Mouse (Mus musculus) thymus, postnatal 25 days (tissue): ENCODE data around the gene Scg5.

Experiments used
- DNase-seq: peaks from one replicate; pipeline ENCODE4 v3.0.0; 2022

Scg5 gene

GRCm38 (mm10) chr2:113828943-113829882, at the start of gene Scg5:
Gene Scg5 (minus strand): TSS chr2:113829121.
- DNase-seq = peak; percentile 24

GRCm38 (mm10) chr2:113870115-113870514, 41.2 kb upstream of the Scg5 start:
- DNase-seq = no peak

- no peak for DNase-seq
Measured at GRCm38 (mm10) chr2:113868404-113868803, 39.5 kb upstream of the Scg5 start.

DNA sequence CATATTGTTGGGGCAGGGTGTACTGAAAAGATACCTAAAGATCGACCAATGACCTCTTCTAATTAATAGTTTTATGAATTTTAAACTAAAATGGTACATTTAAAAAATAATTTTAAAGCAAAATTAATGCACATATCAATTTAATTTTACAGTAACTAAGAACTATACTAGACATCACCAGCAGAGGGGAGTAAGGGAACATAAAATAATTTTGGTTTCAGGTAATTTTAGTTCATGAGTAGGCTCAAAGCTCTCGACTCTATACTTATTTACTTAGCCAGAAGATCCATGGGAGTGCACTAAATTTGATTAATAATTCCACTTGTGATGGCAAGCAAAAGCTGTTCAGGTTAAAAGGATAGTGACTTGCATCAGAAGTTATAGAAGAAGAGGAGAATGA, 37.2 kb upstream of the Scg5 start:
- no peak for DNase-seq

DNA sequence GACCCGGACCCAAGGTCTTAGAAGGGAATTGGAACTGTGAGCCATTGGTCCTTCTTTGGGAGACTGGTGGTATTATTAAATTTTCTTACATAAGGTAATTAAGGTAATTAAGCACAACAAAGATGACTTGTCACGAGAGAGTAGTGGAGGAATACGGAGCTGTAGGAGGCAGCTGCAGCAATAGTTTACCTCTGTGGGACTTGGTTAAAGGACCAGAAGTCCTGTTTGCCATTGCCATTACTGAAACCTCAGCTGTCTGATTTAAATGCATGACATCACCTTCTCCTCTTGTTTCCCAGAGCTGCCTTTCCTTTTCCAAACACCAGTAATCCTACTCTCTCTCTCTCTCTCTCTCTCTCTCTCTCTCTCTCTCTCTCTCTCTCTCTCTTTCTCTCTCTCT, 20.2 kb upstream of the Scg5 start:
- no peak for DNase-seq

GRCm38 (mm10) chr2:113848245-113849121, 19.6 kb upstream of the Scg5 start, which contains the start of gene Arhgap11a:
Gene Arhgap11a (minus strand): TSS chr2:113848661.
- DNase-seq = peak; percentile 93

DNA sequence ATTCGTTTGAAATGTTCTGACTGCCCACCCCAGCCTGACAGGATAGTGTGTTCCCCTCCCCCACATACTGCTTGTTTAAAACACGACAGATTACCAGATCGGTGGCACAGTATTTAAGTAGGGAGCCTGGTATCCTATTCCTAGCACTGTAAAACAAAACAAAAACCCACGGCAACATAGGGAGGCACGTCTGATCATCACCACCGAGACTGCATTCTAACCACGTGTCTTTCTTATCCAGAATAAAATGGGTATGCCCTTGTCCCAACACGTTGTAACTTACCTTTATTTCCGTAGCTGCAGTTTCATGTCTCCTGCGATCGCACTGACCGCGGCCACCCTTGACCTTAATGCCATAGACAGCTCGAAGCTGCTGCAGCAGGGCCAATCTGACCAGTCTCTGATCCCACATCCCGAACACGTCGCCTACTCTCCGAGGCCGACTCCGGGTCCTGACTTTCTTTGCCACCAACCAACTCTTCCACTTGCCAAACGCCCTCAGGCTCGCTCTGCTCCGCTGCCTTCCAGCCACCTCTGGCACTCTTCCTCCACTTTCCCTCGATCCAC, 18.8 kb upstream of the Scg5 start:
- DNase-seq = no peak

DNA sequence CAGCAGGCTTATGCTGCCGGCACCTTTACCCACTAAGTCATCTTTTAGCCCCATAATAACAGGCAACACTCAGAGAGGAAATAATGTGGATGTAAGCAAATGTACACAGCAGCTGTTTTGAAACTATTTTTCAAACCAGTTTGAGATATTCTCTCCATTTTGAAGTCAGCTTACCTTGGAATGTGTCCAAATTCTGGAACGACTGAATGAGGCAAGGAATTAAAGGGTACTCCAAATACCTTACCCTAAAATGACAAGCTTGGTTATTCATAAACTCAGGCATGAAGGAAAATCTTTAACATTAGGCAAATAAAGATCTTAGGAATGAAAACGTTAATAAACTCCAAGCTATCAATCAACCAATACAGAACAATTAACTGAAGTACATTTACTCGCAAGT, 16.2 kb upstream of the Scg5 start:
- no peak for DNase-seq

GRCm38 (mm10) chr2:113841656-113842437, 12.9 kb upstream of the Scg5 start:
- no peak for DNase-seq

GRCm38 (mm10) chr2:113839488-113839887, 10.6 kb upstream of the Scg5 start:
- DNase-seq = no peak

DNA sequence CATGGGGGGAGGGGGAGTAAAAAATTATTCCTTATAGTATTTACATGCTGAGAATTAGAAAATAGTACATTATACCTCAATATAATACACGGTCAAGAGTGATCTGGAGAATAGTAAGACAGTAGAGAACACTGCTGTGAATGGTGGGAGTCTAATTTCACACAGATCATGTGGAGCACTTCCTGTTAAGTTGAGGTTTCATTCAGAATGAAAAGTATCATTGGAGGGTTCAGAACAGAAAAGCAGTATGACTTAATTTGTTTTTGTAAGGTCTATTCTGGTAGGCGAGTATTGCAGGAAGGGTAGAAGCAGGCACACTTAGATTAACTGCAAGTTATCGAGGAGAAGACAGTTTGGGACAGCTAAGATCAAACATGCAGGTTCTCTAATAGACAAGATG, 6.3 kb upstream of the Scg5 start:
- DNase-seq = no peak

GRCm38 (mm10) chr2:113828086-113828942, 607 bp downstream of the Scg5 start:
- DNase-seq = no peak

DNA sequence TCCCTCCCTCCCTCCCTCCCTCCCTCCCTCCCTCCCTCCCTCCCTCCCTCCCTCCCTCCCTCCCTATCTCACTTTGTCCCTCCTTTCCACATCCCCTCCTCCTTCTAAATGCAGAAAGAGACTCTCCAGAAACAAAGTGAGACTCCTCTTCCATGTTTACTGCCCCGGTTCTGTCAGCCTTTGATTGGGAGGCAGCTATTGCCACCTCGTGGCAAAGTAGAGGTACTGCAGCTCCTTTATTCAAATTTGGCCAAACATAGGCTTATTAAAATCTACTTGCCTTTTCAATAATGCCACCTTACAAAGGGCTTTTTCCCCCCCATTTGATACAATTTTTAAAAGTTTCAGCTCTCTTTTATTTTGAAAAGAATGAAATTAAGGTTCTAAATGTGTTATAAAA, 5.0 kb downstream of the Scg5 start:
- DNase-seq = peak; percentile 21

DNA sequence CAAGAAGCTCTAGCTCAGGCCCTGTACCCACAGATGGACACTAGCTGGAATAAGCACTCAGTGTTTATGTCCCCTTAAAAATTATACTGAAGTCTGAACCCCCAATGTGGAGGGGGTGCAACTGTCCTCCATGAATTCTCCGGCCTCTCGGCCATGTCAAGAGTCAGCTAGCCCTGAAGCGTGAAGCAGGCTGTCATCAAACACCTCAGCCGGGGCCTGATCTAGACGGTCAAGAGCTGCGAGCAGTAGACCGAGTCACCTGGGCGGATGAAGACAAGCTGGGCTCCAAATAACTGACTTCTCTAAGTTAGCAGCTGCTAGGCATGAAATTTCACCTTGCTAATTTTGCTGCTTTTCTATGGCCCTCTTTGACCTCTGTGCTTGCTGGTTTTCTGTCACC, 6.6 kb downstream of the Scg5 start:
- DNase-seq = no peak

DNA sequence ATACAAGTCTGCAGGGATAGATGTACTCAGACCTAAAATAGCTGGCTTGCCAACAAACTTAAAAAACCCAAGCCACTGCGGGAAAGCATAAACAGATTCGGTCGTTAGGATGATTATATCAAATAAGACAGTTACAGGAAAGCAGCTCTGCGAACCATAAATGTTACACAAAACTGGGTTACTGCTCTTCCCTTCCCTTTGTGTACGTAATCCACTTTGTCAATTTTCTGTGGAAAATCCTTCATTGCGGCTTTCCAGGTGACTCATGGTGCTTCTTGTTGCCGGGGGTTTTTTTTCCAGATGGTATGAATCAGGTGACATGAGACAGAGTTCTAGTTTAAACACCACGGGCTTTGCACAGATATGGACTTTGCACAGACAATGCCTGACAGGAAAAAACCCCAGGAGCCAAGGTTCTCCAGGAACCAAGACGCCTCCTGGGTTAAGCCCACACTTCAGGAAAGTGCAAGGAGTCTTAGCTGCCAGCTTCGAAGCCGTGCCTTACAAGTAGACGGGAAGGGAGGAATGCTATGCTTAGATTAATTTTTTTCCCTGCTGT, 7.7 kb downstream of the Scg5 start:
- no peak for DNase-seq

DNA sequence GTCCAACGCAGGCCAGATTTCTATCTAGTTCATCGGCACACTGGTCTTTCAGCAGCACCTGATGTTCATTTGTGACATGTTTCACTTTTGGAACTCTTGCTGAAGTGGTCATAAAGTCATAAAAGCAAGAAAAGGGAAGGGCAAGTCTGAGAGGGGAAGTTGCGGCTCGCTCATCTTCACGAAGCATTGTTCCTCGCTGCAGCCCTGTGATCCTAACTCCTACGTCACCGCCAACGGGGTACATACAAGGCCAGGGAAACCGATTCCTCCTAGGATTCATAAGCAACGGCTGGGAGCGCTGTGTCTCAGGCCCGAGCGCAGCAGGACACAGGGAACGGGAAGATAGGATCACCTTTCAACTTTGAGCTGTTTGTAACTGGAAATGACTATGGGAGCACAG, 8.8 kb downstream of the Scg5 start:
- DNase-seq = no peak

DNA sequence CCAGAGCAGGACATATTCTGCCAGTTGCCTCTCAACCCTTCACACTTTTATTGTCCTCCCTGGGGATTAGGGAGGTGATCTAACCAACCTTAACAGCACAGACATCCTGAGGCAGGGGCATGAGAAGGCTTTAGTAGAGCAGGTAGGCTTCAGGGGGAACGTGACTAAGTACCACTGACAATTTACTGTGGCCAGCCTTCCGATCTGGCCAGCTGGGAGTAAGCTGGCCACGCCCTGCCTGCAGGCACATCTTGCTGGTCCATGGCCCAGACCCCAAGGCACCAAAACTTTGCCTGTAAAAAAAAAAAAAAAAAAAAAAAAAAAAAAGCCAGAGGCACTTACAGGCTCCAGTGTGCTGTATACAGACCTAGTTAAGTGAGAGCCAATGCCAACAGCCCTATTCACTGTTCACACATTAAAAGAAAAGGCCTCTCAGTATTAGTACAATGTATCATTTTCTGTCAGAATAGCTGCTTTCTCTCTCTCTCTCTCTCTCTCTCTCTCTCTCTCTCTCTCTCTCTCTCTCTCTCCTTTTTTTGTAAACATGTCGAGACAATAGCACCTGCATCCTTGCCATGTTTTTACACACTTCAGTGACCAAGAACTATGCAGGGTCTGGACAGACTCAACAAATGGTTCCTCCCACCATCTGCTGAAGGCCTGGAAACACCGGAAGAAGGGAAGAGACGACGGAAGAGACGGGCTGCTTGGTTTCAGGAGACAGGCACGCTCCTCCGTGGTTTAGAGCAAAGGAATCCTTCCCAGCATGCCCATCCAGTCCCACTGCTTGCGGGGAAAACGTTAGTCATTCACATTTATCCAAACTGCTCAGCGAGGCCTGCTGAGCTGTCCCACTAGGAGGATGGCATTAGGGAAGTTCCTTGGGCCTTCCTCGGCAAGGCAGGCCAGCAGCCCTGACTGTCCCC, 11.0 kb downstream of the Scg5 start:
- DNase-seq = no peak

GRCm38 (mm10) chr2:113807640-113808039, 21.3 kb downstream of the Scg5 start:
- DNase-seq = peak; percentile 26

- no peak for DNase-seq
Measured at GRCm38 (mm10) chr2:113806851-113807577, 21.9 kb downstream of the Scg5 start.
